Mouse (Mus musculus) midbrain, embryonic 10.5 days (tissue): Measurements from ENCODE around the gene Mmp2. TPM values are rescaled to one million over a fixed set of nuclear protein-coding genes. Genes with fewer than 3 reads are reported as not detected.
A peak's percentile ranks its signal among the peaks of the same experiment; 100 is the strongest.

ENCODE experiments used
- DNase-seq: peaks from one replicate; pipeline ENCODE4 v3.0.0-alpha.2; 2017; ENCODE audit warnings: low spot score
- H3K27ac ChIP-seq: fragments of 300-500 bp; sonication (generic); replicated peaks from 2 replicates; pipeline ENCODE4 v1.5.1; 2016; ENCODE audit warnings: mild to moderate bottlenecking
- H3K27me3 ChIP-seq: fragments of 300-500 bp; sonication (generic); 2 replicates; pipeline ENCODE4 v1.6.1; 2016; ENCODE audit warnings: low read depth, mild to moderate bottlenecking; ENCODE audit not compliant: poor library complexity, severe bottlenecking
- H3K36me3 ChIP-seq: fragments of 300-500 bp; sonication (generic); 2 replicates; pipeline ENCODE4 v1.6.1; 2016; ENCODE audit warnings: mild to moderate bottlenecking, moderate library complexity
- H3K4me1 ChIP-seq: fragments of 300-500 bp; sonication (generic); 2 replicates; pipeline ENCODE4 v1.6.1; 2016
- H3K4me3 ChIP-seq: fragments of 300-500 bp; sonication (generic); 2 replicates; pipeline ENCODE4 v1.5.1; 2016; ENCODE audit warnings: mild to moderate bottlenecking, moderate library complexity
- H3K9me3 ChIP-seq: fragments of 300-500 bp; sonication (generic); replicated peaks from 2 replicates; pipeline ENCODE4 v1.6.1; 2016; ENCODE audit warnings: mild to moderate bottlenecking
- WGBS: fragments of 180-500 bp; shearing (Covaris S2); methylation state at CpG from one replicate; pipeline ENCODE4 v1.1.7; 2016; 5-methylcytosine and 5-hydroxymethylcytosine counted together
- polyA plus RNA-seq: library from polyadenylated mRNA; unstranded; fragments of >200 nt; fragmentation: Nextera tagmentation; extraction: Ambion mirVana; gene quantifications from 2 replicates; pipeline ENCODE4 v1.2.1, GENCODE M21; 2016

Gene Mmp2
- polyA plus RNA-seq, 1 experiment from 2014 or later = 46.9 TPM

DNA sequence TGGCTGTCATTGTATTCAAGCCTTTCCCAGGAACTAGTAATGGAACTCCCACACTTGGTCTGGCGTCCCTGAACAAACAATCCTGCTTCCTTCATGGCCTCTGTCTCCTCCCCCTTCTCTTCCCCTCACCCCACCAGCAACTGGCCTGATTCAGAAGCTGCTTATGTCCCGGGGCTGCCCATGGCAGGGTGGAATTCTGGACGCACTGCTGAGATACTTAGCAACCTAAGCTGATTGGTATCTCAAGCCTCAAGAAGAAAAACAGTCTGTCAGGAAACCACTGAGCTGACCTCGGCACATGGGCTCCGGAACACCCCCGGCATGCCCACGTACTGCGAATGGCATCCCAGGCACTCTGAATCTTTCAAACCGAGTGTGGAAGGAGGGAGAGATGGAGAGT, 20.2 kb downstream of the Mmp2 start:
- no peaks in the 10 kb centered on the region for H3K27me3 ChIP-seq
- DNase-seq = peak; percentile 33
- WGBS = 56% methylated on average over 9 of the region's 9 CpGs
- H3K9me3 ChIP-seq = no peaks in the 10 kb centered on the region
- peak overlapping the region; percentile 29 for H3K27ac ChIP-seq
- H3K4me3 ChIP-seq = no peak overlapping the region
- H3K36me3 ChIP-seq = peaks cover 13% of the 10 kb centered on the region
- H3K4me1 ChIP-seq = peaks cover 30% of the 10 kb centered on the region

DNA sequence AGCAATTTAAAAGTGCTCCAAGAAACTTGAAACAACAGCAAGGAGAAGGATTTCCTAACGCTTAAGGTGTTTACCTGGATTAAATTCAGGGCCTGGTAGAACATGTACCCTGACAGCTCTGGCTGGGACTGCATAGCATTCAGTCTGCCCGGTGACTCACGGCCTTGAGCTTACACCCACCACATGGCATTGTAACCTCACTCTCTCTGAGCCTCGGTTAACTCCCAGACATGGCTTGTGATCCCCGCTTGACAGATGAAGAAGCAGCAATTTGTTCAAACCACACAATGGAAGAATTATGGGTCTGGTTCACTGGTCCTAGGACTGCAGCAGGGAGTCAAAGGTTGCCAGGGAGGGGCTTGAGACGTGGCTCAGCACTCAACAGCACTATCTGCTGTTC, 22.2 kb downstream of the Mmp2 start:
- WGBS = 69% methylated on average over 6 of the region's 6 CpGs
- Histone ChIP-seq H3K36me3 (peaks cover 4% of the 10 kb centered on the region; the same call in 1 of the 2 replicates), H3K4me1 (peaks cover 36% of the 10 kb centered on the region), H3K27ac (no peak overlapping the region), H3K27me3 (peaks cover 6% of the 10 kb centered on the region), H3K4me3 (no peak overlapping the region), H3K9me3 (no peaks in the 10 kb centered on the region)
- no peak for DNase-seq

DNA sequence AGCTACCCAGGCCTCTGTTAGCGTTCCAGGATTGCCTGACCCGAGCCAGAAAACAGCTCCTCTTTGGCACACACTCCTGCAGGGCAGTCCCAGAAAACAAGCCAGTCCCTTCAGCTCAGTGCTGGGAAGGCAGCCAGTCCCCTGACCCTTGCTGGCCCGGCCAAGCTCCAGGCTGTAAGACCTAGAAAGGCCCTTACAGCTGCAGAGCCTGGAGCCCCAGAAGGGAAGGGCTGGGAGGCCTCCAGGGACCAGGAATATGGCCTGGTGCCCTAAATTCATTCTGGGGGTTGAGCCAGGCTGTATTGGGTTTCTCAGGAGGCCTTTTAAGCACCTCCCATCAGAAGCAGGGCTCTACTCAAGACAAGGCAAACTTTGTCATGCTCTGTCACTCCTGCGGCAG, 23.1 kb downstream of the Mmp2 start:
- DNase-seq = no peak
- peaks cover 4% of the 10 kb centered on the region; the same call in 1 of the 2 replicates for H3K36me3 ChIP-seq
- H3K27ac ChIP-seq = peak overlapping the region; percentile 14; the same call in 1 of the 2 replicates
- no peaks in the 10 kb centered on the region for H3K9me3 ChIP-seq
- H3K27me3 ChIP-seq = peaks cover 12% of the 10 kb centered on the region
- peaks cover 39% of the 10 kb centered on the region for H3K4me1 ChIP-seq
- 82% methylated on average over 4 of the region's 4 CpGs for WGBS
- H3K4me3 ChIP-seq = no peak overlapping the region

DNA sequence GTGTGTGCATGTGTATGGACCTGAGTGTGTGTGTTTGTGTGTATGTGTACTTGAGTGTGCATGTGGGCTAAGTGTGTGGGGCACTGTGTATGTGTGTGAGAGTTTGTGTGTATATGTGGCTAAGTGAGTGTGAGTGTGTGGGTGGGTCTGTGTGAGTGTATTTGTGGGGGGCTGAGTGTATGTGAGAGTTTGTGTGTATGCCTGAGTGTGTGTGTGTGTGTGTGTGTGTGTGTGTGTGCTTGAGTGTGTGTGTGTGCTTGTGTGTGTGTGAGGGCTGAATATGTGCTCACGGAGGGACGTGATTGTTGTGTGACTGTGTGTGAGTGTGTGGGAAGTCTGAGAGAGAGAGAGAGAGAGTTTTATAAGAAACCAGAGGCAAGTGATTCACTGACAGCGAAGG, 24.3 kb downstream of the Mmp2 start:
- H3K27me3 ChIP-seq = peaks cover 20% of the 10 kb centered on the region
- no peak overlapping the region for H3K4me3 ChIP-seq
- H3K27ac ChIP-seq = no peak overlapping the region
- peaks cover 41% of the 10 kb centered on the region for H3K4me1 ChIP-seq
- WGBS = 78% methylated on average over 3 of the region's 3 CpGs
- H3K9me3 ChIP-seq = no peaks in the 10 kb centered on the region; the same call in 1 of the 2 replicates
- no peak for DNase-seq
- H3K36me3 ChIP-seq = no peaks in the 10 kb centered on the region

DNA sequence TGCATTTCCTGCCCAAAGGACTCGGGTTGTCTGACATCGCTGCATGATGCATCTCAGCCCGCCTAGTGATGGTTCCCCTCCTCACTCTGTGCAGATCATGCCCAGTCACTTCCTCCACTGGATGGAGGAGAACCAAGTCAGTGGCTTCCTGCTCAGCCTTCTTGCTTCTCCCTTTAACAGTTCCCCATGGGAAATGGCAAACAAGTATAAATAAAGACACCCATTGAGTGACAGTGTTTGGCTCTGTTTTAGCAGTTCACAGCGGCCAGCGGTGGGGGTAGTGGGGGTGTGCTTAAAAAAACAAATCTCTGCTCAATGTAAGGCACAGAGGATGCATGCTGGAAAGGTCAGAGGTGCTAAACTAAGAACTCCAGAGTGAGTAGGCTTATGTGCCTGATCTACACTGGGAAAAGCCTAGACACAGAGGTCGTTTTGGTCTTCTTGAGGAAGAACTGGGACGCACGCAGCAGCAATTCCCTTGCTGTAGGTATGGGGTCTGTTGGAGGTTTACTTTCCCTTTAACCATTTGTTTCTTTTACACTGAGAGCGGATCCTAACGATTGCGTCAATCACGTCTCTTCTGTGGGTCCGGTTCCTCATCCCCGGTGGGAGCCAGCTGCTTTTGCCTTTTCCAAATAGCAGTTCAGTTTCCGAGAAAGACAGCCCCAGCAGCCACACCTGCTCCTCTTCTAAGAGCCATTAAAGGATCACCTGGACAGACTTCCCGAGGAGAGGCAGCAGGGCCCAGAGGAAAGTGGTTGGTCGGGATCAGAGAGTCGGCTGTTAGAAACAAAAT, 26.3 kb downstream of the Mmp2 start:
- DNase-seq = no peak
- no peaks in the 10 kb centered on the region for H3K36me3 ChIP-seq
- WGBS = 73% methylated on average over 18 of the region's 18 CpGs
- H3K27me3 ChIP-seq = peaks cover 23% of the 10 kb centered on the region
- no peak overlapping the region for H3K27ac ChIP-seq
- H3K9me3 ChIP-seq = no peaks in the 10 kb centered on the region; the same call in 1 of the 2 replicates
- no peak overlapping the region for H3K4me3 ChIP-seq
- H3K4me1 ChIP-seq = peaks cover 26% of the 10 kb centered on the region

DNA sequence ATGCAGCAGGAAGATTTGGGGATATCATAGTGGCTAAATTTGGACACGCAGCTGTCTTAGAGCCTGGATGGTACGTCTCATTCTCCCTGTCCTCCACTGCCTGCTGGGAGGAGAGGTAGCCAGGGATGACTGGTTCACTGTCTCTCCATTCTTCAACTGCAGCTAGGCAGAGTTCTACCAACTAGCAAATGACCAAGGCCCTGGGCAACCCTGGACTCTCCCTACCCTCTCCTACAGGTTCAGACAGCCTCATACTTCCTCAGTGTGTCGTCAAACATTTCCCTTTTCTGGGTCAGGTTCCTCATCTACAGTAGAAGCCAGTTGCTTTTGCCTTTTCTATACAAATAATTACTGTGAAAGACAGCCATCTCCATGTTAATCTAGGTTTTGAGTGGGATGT, 27.6 kb downstream of the Mmp2 start:
- no peak for DNase-seq
- Histone ChIP-seq H3K27ac (no peak overlapping the region), H3K36me3 (no peaks in the 10 kb centered on the region), H3K4me3 (peak overlapping the region; percentile 69), H3K4me1 (peaks cover 22% of the 10 kb centered on the region), H3K9me3 (no peaks in the 10 kb centered on the region; the same call in 1 of the 2 replicates), H3K27me3 (peaks cover 23% of the 10 kb centered on the region)
- WGBS = 87% methylated on average over 3 of the region's 3 CpGs

DNA sequence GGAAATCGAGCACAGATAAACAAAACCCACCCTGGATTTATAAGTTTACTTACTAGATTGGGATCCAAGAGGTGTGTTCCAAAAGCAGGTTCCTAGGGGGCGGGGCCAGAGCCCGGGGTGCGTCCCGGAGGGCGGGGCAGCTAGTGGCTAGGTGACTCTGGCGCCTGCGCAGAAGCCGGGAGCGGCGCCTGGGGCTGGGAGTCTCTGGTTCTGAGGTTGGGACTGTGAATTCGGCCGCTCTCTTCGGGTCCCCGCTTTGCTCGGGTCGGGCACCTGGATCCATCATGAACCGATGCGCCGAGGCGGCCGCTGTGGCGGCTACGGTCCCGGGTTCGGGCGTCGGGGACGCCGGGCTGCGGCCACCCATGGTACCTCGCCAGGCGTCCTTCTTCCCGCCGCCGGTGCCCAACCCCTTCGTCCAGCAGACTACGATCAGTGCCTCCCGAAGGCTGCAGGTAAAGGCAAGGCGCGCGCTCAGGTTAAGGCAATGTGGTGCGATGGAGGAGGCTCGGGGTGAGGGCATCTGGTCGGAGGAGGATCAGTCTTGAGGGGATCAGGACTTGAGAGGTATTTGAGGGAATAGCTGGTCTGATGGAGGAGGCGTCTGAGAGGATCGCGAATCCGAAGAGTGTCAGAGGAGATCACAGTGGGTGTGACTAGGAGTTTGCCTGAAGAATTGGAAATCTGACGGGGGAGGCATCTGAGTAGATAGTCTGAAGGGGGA, 28.2 kb downstream of the Mmp2 start, which contains the start of gene Lpcat2:
Lpcat2 (plus strand) TSS at position 169 of the 724 bp plus-strand sequence.
- Histone ChIP-seq H3K27me3 (peaks cover 23% of the 10 kb centered on the region), H3K4me3 (peak within 1 kb of the TSS; percentile 69), H3K27ac (peak within 1 kb of the TSS; percentile 82), H3K4me1 (peaks cover 18% of the 10 kb centered on the region), H3K9me3 (no peaks in the 10 kb centered on the region; the same call in 1 of the 2 replicates), H3K36me3 (no peaks in the 10 kb centered on the region)
- WGBS = 1% methylated on average over 50 of the region's 50 CpGs
- peak; percentile 75 for DNase-seq

DNA sequence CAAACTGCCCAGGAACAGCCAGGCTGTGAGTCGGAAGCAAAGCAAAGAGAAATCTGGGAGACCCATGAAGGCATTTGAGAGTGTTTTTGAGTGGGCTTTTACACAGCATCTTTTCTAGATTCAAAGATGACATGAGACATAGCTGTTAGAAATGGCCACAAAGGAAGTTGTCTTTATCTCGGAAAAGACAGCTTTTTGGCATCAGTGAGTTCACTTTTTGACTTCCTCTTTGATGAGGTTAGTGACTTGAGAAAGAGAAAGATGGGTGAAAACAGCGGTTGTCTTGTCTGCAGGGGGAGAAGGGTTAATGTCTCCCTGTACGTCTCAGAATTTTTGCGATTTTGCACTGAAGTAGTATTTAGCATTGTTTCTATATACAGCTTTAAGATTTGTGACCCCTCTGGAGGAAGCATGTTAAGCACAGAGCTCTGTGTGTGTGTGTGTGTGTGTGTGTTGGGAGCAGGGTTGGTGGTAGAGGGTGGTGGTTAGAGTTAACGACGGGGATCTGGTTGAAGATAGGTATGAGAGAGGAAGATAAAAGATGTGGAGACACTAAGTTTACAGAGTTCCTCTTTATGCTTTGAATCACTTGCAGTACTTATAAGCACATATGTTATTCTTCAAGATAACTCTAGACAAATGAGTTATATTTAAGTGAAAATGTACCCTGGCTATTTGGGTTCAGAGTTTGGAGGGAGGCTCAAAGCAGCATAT, 29.3 kb downstream of the Mmp2 start:
- no peaks in the 10 kb centered on the region; the same call in 1 of the 2 replicates for H3K9me3 ChIP-seq
- peaks cover 16% of the 10 kb centered on the region for H3K4me1 ChIP-seq
- WGBS = 90% methylated on average over 7 of the region's 7 CpGs
- no peak overlapping the region for H3K4me3 ChIP-seq
- DNase-seq = no peak
- H3K36me3 ChIP-seq = no peaks in the 10 kb centered on the region
- H3K27me3 ChIP-seq = peaks cover 23% of the 10 kb centered on the region
- H3K27ac ChIP-seq = no peak overlapping the region

DNA sequence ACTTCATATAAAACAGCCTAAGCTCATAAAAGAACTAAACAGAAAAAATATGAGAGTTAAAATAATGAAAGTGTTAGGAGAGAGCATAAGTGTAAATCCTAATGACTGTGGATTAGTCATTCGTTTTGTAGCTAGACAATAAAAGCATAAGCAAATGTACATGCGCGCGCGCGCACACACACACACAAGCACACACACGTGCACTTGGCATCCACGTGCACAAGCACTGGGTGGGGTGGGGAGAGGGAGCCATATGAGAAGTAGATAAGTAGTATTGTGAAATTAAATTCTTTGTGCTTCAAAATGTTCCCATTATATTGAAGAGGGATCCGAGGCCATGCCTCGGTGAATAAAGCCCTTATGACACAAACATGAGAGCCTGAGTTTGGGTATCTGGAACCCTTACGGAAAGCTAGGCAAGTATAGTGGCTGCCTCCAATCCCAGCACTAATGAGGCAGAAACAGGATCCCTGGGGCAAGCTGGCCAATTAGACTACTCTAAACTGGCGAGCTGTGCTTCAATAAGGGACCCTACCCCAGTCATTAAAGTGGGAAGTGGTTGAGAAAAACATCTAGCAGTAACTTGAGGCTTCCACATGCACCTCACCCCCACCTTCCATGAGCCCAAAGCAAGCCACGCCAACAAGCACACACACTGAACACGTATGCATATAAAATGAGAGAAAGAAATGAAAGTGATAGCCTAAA, 31.5 kb downstream of the Mmp2 start:
- Histone ChIP-seq H3K4me1 (peaks cover 10% of the 10 kb centered on the region), H3K36me3 (no peaks in the 10 kb centered on the region), H3K27me3 (peaks cover 23% of the 10 kb centered on the region), H3K27ac (no peak overlapping the region), H3K9me3 (no peaks in the 10 kb centered on the region; the same call in 1 of the 2 replicates), H3K4me3 (no peak overlapping the region)
- WGBS = 90% methylated on average over 14 of the region's 14 CpGs
- no peak for DNase-seq

DNA sequence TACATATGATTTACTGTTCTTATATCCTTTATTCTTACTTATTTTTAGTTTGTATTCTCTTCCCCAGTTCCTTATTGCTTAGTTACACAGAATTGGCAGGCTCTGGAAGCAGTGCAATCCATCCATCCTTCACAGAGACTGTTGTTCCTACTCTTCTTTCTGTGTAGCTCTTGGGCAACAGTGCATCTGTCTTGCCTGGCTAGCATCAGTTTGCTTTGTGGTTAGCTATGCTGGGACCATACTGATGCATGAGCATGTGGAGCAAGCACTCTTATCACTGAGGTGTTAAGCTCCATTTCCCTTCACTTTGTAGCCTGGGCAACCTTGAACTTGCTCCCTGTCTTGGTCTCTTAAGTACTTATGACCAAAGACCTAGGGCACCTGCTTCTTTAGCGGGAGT, 34.9 kb downstream of the Mmp2 start:
- no peaks in the 10 kb centered on the region for H3K36me3 ChIP-seq
- 0 out of 2 replicates have a peak, but pooled peaks cover 4% of the 10 kb centered on the region for H3K9me3 ChIP-seq
- H3K27ac ChIP-seq = no peak overlapping the region
- H3K4me1 ChIP-seq = no peaks in the 10 kb centered on the region
- WGBS = 93% methylated on average over 1 of the region's 1 CpGs
- H3K27me3 ChIP-seq = no peaks in the 10 kb centered on the region
- H3K4me3 ChIP-seq = no peak overlapping the region
- no peak for DNase-seq

DNA sequence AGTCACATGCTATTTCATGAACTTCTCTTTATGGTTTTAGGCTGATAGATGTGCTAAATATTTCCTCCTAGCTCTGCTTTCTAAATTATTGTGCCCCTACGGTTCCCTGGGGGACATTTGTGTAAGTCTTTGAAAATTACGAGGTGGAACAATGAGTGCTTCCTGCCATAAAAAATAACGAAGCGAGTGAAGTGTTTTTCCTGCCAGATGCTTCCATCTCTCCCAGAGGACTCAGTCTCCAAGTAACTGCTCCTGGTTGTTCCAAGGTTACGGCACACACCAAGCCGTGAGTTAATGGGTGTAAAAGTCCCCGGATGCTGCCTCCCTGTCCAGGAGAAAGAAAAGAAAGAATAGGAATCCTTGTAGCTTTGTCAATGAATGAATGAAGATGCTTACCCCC, 43.2 kb downstream of the Mmp2 start:
- Histone ChIP-seq H3K27ac (no peak overlapping the region), H3K9me3 (no peaks in the 10 kb centered on the region), H3K4me3 (no peak overlapping the region), H3K36me3 (no peaks in the 10 kb centered on the region), H3K27me3 (no peaks in the 10 kb centered on the region), H3K4me1 (no peaks in the 10 kb centered on the region)
- DNase-seq = no peak
- 73% methylated on average over 7 of the region's 7 CpGs for WGBS
